Mouse (Mus musculus) heart, postnatal 0 days (tissue): ENCODE measurements around the gene Stk35. TPM values are rescaled to one million over a fixed set of nuclear protein-coding genes. Genes with fewer than 3 reads are reported as not detected.

Source experiments
- ATAC-seq: fragments of 200-750 bp; cut with Nextera tagmentation; 2 replicates; pipeline ENCODE4 v1.8.0; 2017; ENCODE audit warnings: low read depth, moderate number of reproducible peaks, moderate library complexity; ENCODE audit not compliant: insufficient read depth
- DNase-seq: peaks from one replicate; pipeline ENCODE4 v3.0.0-alpha.2; 2016; ENCODE audit warnings: low spot score
- H3K27ac ChIP-seq: fragments of 300-500 bp; sonication (generic); 2 replicates; pipeline ENCODE4 v1.5.1; 2014; ENCODE audit warnings: low read depth, mild to moderate bottlenecking
- H3K27me3 ChIP-seq: fragments of 300-500 bp; sonication (generic); 2 replicates; pipeline ENCODE4 v1.6.1; 2014; ENCODE audit warnings: low read length, mixed read lengths; ENCODE audit not compliant: control insufficient read depth, insufficient read depth
- H3K36me3 ChIP-seq: fragments of 300-500 bp; sonication (generic); replicated peaks from 2 replicates; pipeline ENCODE4 v1.6.1; 2014; ENCODE audit warnings: low read length, mixed read lengths; ENCODE audit not compliant: control insufficient read depth, insufficient read depth
- H3K4me1 ChIP-seq: fragments of 300-500 bp; sonication (generic); 2 replicates; pipeline ENCODE4 v1.6.1; 2014; ENCODE audit warnings: antibody characterized with exemption; ENCODE audit not compliant: control insufficient read depth, insufficient read depth
- H3K4me2 ChIP-seq: fragments of 300-500 bp; sonication (generic); 2 replicates; pipeline ENCODE4 v1.6.1; 2014; ENCODE audit warnings: low read depth, mild to moderate bottlenecking, low read length, moderate library complexity
- H3K4me3 ChIP-seq: fragments of 300-500 bp; sonication (generic); 2 replicates; pipeline ENCODE4 v1.5.1; 2014; ENCODE audit warnings: low read depth, low read length
- H3K9ac ChIP-seq: fragments of 300-500 bp; sonication (generic); replicated peaks from 2 replicates; pipeline ENCODE4 v1.6.1; 2014; ENCODE audit warnings: low read depth, low read length, mixed read lengths
- H3K9me3 ChIP-seq: fragments of 300-500 bp; sonication (generic); replicated peaks from 2 replicates; pipeline ENCODE4 v1.6.1; 2016; ENCODE audit warnings: low read length; ENCODE audit not compliant: control insufficient read depth
- CTCF ChIP-seq: IDR thresholded peaks from 2 replicates; pipeline ENCODE4 v1.5.1; 2016; ENCODE audit warnings: antibody characterized with exemption, control low read depth, low read depth
- EP300 ChIP-seq: IDR thresholded peaks from 2 replicates; pipeline ENCODE4 v1.6.1; 2016; ENCODE audit warnings: antibody characterized with exemption, low read depth
- WGBS: fragments of 180-500 bp; shearing (Covaris S2); extraction: QIAGEN DNeasy Blood & Tissue Kit; methylation state at CpG from one replicate; pipeline ENCODE4 v1.1.7; 2014; 5-methylcytosine and 5-hydroxymethylcytosine counted together
- polyA plus RNA-seq: library from polyadenylated mRNA; unstranded; fragments of >200 nt; fragmentation: Nextera tagmentation; extraction: Ambion mirVana; gene quantifications from 2 replicates; pipeline ENCODE4 v1.2.1, GENCODE M21; 2015
- total RNA-seq: library from RNA; depleted of rRNA; stranded (reverse); fragments of >200 nt; gene quantifications from 2 replicates; pipeline ENCODE4 v1.2.3, GENCODE M21; 2014; ENCODE audit warnings: low replicate concordance

Stk35 gene
- total and polyA plus RNA-seq, 2 experiments from 2014 or later: 4.7 to 11.1 TPM

- peak; percentile 38 for DNase-seq
- WGBS: 6% methylated on average over 5 of the region's 5 CpGs
- Histone ChIP-seq H3K4me3 (no peak overlapping the region), H3K4me2 (no peak overlapping the region), H3K27ac (no peak overlapping the region), H3K9ac (no peak overlapping the region), H3K27me3 (no peaks in the 10 kb centered on the region), H3K4me1 (peaks cover 13% of the 10 kb centered on the region; the same call in 1 of the 2 replicates), H3K36me3 (no peaks in the 10 kb centered on the region), H3K9me3 (no peaks in the 10 kb centered on the region)
- peak; percentile 57; the same call in 1 of the 2 replicates for ATAC-seq
- TF ChIP-seq EP300 (no peak), CTCF (peak; percentile 96)
Observed at GRCm38 (mm10) chr2:129873489-129873888, 73.2 kb downstream of the Stk35 start.

GRCm38 (mm10) chr2:129874084-129874483, 73.8 kb downstream of the Stk35 start:
- Histone ChIP-seq H3K4me1 (peaks cover 13% of the 10 kb centered on the region; the same call in 1 of the 2 replicates), H3K4me3 (no peak overlapping the region), H3K4me2 (no peak overlapping the region), H3K9me3 (no peaks in the 10 kb centered on the region), H3K9ac (no peak overlapping the region), H3K27ac (no peak overlapping the region), H3K36me3 (no peaks in the 10 kb centered on the region), H3K27me3 (no peaks in the 10 kb centered on the region)
- TF ChIP-seq EP300 (no peak), CTCF (0 out of 2 replicates have a peak, but pooled peaks have one; percentile 1)
- DNase-seq (no peak), ATAC-seq (no peak)
- WGBS: 34% methylated on average over 9 of the region's 9 CpGs

- no peak overlapping the region for H3K4me2 ChIP-seq
- no peak overlapping the region for H3K9ac ChIP-seq
- no peak for TF ChIP-seq CTCF
- no peak for TF ChIP-seq EP300
Observed at GRCm38 (mm10) chr2:129874509-129875095, 74.3 kb downstream of the Stk35 start.

GRCm38 (mm10) chr2:129876935-129877334, 76.6 kb downstream of the Stk35 start:
- Histone ChIP-seq H3K4me1 (no peaks in the 10 kb centered on the region), H3K27me3 (no peaks in the 10 kb centered on the region), H3K27ac (no peak overlapping the region), H3K9ac (no peak overlapping the region), H3K4me3 (no peak overlapping the region), H3K36me3 (no peaks in the 10 kb centered on the region), H3K4me2 (no peak overlapping the region), H3K9me3 (no peaks in the 10 kb centered on the region)
- no peak for TF ChIP-seq EP300
- TF ChIP-seq CTCF: no peak
- DNase-seq (no peak), ATAC-seq (no peak)

More at GRCm38 (mm10) chr2:129874509-129875095, 74.3 kb downstream of the Stk35 start:
- no peaks in the 10 kb centered on the region for H3K9me3 ChIP-seq
- H3K4me3 ChIP-seq: no peak overlapping the region
- WGBS: 70% methylated on average over 10 of the region's 10 CpGs
- DNase-seq (no peak), ATAC-seq (no peak)
- no peaks in the 10 kb centered on the region for H3K36me3 ChIP-seq
- H3K27ac ChIP-seq: no peak overlapping the region
- H3K27me3 ChIP-seq: no peaks in the 10 kb centered on the region
- peaks cover 13% of the 10 kb centered on the region; the same call in 1 of the 2 replicates for H3K4me1 ChIP-seq

GRCm38 (mm10) chr2:129879817-129880216, 79.5 kb downstream of the Stk35 start:
- H3K4me3 ChIP-seq: no peak overlapping the region
- ATAC-seq (peak; percentile 69), DNase-seq (peak; percentile 62)
- H3K27ac ChIP-seq: no peak overlapping the region
- peak; percentile 80 for TF ChIP-seq CTCF
- no peak for TF ChIP-seq EP300
- no peak overlapping the region for H3K4me2 ChIP-seq
- no peaks in the 10 kb centered on the region for H3K36me3 ChIP-seq
- H3K4me1 ChIP-seq: no peaks in the 10 kb centered on the region
- H3K27me3 ChIP-seq: no peaks in the 10 kb centered on the region
- no peaks in the 10 kb centered on the region for H3K9me3 ChIP-seq
- no peak overlapping the region for H3K9ac ChIP-seq
- WGBS: 31% methylated on average over 3 of the region's 3 CpGs

GRCm38 (mm10) chr2:129880226-129880625, 79.9 kb downstream of the Stk35 start:
- Histone ChIP-seq H3K9ac (no peak overlapping the region), H3K4me3 (no peak overlapping the region), H3K4me1 (no peaks in the 10 kb centered on the region), H3K4me2 (no peak overlapping the region), H3K27ac (no peak overlapping the region), H3K27me3 (no peaks in the 10 kb centered on the region), H3K36me3 (no peaks in the 10 kb centered on the region), H3K9me3 (no peaks in the 10 kb centered on the region)
- ATAC-seq (no peak), DNase-seq (no peak)
- TF ChIP-seq CTCF: no peak
- no peak for TF ChIP-seq EP300
- WGBS: 84% methylated on average over 7 of the region's 7 CpGs
